Mouse (Mus musculus): Measurements from ENCODE around the gene BC048507. TPM values are rescaled to one million over a fixed set of nuclear protein-coding genes. Genes with fewer than 3 reads are reported as not detected.

The BC048507 gene
- polyA plus RNA-seq, 1 experiment, result not detected

DNA sequence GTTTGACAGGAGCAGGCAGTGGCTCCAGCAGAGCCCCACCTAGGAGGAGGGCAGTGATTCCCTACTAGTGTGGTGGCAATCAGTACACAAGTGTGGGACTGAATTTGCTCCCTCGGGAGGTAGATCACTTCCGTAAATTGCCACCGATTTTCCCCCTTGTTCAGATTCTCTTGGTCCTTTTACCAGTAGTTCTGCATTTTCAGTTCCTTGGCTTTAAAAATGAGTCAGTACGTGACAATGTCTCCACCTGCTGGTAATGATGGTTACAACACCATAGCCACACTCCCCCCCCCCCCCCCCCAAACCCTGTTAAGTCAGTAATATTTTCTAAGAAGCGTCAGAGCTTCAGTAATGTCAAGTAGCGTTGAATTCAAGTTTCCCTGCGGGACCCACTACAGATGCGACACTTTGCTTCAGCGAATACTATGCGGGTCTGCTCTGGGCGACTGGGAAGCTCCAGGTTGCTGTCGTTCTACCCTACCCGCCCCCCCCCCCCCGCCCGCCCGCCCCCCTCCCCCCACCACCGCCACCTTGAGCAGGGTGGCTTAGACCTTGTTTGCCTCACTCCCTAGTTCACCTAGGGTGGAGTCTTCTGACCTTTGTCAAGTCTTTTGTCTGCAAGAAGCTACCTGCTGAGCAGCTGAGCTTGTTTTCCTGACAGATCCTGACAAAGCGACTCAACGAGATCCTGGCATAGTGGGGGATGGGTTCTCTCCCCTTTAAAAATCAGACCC is 18.8 kb upstream of the BC048507 start:
- Histone ChIP-seq H3K27me3 (ENCODE audit: control insufficient read depth, insufficient read depth, low read length, poor library complexity, severe bottlenecking) (no peaks in the 10 kb centered on the region), H3K9ac (ENCODE audit: low read depth, poor library complexity, severe bottlenecking) (peak overlapping the region; percentile 80), H3K27ac (ENCODE audit: insufficient read depth, low read length) (peak overlapping the region; percentile 100), H3K9me3 (replicated peaks; ENCODE audit: control insufficient read depth, insufficient read depth, low read length, poor library complexity, severe bottlenecking) (no peaks in the 10 kb centered on the region), H3K36me3 (ENCODE audit: control insufficient read depth, insufficient read depth, low read length, poor library complexity, severe bottlenecking) (no peaks in the 10 kb centered on the region), H3K4me1 (ENCODE audit: control insufficient read depth, insufficient read depth, low read length) (no peaks in the 10 kb centered on the region), H3K4me3 (ENCODE audit: low read depth, low read length) (peak overlapping the region; percentile 43)
- TF ChIP-seq EP300 (IDR thresholded peaks at IDR 0.05; ENCODE audit: insufficient read depth, low read depth, low read length) (peak; percentile 98), POLR2A (IDR thresholded peaks at IDR 0.05; ENCODE audit: insufficient read depth, low read length) (no peak), CTCF (IDR thresholded peaks at IDR 0.05; ENCODE audit: low read depth, low read length) (no peak)

GRCm38 (mm10) chr13:67844853-67845194 is 18.3 kb upstream of the BC048507 start:
- H3K36me3 ChIP-seq (ENCODE audit: control insufficient read depth, insufficient read depth, low read length, poor library complexity, severe bottlenecking), result no peaks in the 10 kb centered on the region
- H3K4me1 ChIP-seq (ENCODE audit: control insufficient read depth, insufficient read depth, low read length), result no peaks in the 10 kb centered on the region
- peak overlapping the region; percentile 80 for H3K9ac ChIP-seq (ENCODE audit: low read depth, poor library complexity, severe bottlenecking)
- peak overlapping the region; percentile 55 for H3K4me3 ChIP-seq (ENCODE audit: low read depth, low read length)
- TF ChIP-seq CTCF (IDR thresholded peaks at IDR 0.05; ENCODE audit: low read depth, low read length) (no peak), POLR2A (IDR thresholded peaks at IDR 0.05; ENCODE audit: insufficient read depth, low read length) (no peak), EP300 (IDR thresholded peaks at IDR 0.05; ENCODE audit: insufficient read depth, low read depth, low read length) (no peak)
- H3K27me3 ChIP-seq (ENCODE audit: control insufficient read depth, insufficient read depth, low read length, poor library complexity, severe bottlenecking), result no peaks in the 10 kb centered on the region
- H3K9me3 ChIP-seq (replicated peaks; ENCODE audit: control insufficient read depth, insufficient read depth, low read length, poor library complexity, severe bottlenecking), result no peaks in the 10 kb centered on the region
- H3K27ac ChIP-seq (ENCODE audit: insufficient read depth, low read length), result peak overlapping the region; percentile 100

DNA sequence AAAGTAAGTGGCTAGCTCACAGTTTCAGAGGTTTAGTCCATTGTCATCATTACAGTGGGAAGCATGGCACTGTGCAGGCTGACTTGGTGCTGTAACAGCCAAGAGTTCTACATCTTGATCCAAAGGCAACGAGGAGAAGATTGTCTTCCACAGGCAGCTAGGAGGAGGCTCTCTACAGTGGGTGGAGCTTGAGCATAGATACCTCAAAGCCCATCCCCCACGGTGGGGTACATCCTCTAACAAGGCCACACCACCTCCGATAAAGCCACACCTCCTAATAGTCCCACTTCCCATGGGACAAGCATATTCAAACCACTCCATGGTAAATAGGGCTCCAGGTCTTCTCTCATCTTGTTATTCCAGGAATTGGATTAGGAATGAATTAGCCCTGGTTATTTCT is 12.8 kb upstream of the BC048507 start:
- no peak overlapping the region for H3K4me3 ChIP-seq (ENCODE audit: low read depth, low read length)
- H3K27me3 ChIP-seq (ENCODE audit: control insufficient read depth, insufficient read depth, low read length, poor library complexity, severe bottlenecking), result no peaks in the 10 kb centered on the region
- no peaks in the 10 kb centered on the region for H3K9me3 ChIP-seq (replicated peaks; ENCODE audit: control insufficient read depth, insufficient read depth, low read length, poor library complexity, severe bottlenecking)
- TF ChIP-seq CTCF (IDR thresholded peaks at IDR 0.05; ENCODE audit: low read depth, low read length) (no peak), EP300 (IDR thresholded peaks at IDR 0.05; ENCODE audit: insufficient read depth, low read depth, low read length) (no peak), POLR2A (IDR thresholded peaks at IDR 0.05; ENCODE audit: insufficient read depth, low read length) (no peak)
- no peak overlapping the region for H3K27ac ChIP-seq (ENCODE audit: insufficient read depth, low read length)
- H3K36me3 ChIP-seq (ENCODE audit: control insufficient read depth, insufficient read depth, low read length, poor library complexity, severe bottlenecking), result no peaks in the 10 kb centered on the region
- peaks cover 11% of the 10 kb centered on the region for H3K4me1 ChIP-seq (ENCODE audit: control insufficient read depth, insufficient read depth, low read length)
- H3K9ac ChIP-seq (ENCODE audit: low read depth, poor library complexity, severe bottlenecking), result no peak overlapping the region

DNA sequence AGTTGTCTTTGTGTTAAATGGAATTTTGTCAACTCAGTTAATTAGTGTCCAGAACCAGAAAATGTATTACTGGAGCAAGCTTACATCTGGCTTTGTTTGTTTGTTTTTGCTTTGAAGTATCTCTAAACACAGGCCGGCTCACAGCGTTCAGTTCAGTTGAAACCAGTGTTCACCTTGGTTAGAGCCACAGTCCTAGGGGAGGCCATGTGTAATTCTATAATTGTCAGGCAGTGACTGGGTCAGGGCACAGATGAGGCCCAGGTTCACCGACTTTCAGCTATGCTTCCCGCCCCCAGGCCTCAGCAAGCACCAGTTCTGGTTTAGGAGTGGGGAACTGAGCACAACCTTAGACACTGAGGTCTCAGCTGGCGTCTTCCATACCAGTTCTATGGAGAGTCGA is 10.0 kb upstream of the BC048507 start:
- no peak overlapping the region for H3K4me3 ChIP-seq (ENCODE audit: low read depth, low read length)
- no peak for TF ChIP-seq EP300 (IDR thresholded peaks at IDR 0.05; ENCODE audit: insufficient read depth, low read depth, low read length)
- TF ChIP-seq POLR2A (IDR thresholded peaks at IDR 0.05; ENCODE audit: insufficient read depth, low read length), result no peak
- TF ChIP-seq CTCF (IDR thresholded peaks at IDR 0.05; ENCODE audit: low read depth, low read length), result no peak
- no peak overlapping the region for H3K9ac ChIP-seq (ENCODE audit: low read depth, poor library complexity, severe bottlenecking)
- no peak overlapping the region for H3K27ac ChIP-seq (ENCODE audit: insufficient read depth, low read length)
- no peaks in the 10 kb centered on the region for H3K27me3 ChIP-seq (ENCODE audit: control insufficient read depth, insufficient read depth, low read length, poor library complexity, severe bottlenecking)
- no peaks in the 10 kb centered on the region for H3K9me3 ChIP-seq (replicated peaks; ENCODE audit: control insufficient read depth, insufficient read depth, low read length, poor library complexity, severe bottlenecking)
- peaks cover 11% of the 10 kb centered on the region for H3K4me1 ChIP-seq (ENCODE audit: control insufficient read depth, insufficient read depth, low read length)
- H3K36me3 ChIP-seq (ENCODE audit: control insufficient read depth, insufficient read depth, low read length, poor library complexity, severe bottlenecking), result no peaks in the 10 kb centered on the region

GRCm38 (mm10) chr13:67853983-67854382 is 9.1 kb upstream of the BC048507 start:
- Histone ChIP-seq H3K9ac (ENCODE audit: low read depth, poor library complexity, severe bottlenecking) (no peak overlapping the region), H3K36me3 (ENCODE audit: control insufficient read depth, insufficient read depth, low read length, poor library complexity, severe bottlenecking) (no peaks in the 10 kb centered on the region), H3K4me3 (ENCODE audit: low read depth, low read length) (no peak overlapping the region), H3K27ac (ENCODE audit: insufficient read depth, low read length) (no peak overlapping the region), H3K4me1 (ENCODE audit: control insufficient read depth, insufficient read depth, low read length) (peaks cover 11% of the 10 kb centered on the region), H3K27me3 (ENCODE audit: control insufficient read depth, insufficient read depth, low read length, poor library complexity, severe bottlenecking) (no peaks in the 10 kb centered on the region), H3K9me3 (replicated peaks; ENCODE audit: control insufficient read depth, insufficient read depth, low read length, poor library complexity, severe bottlenecking) (no peaks in the 10 kb centered on the region)
- TF ChIP-seq POLR2A (IDR thresholded peaks at IDR 0.05; ENCODE audit: insufficient read depth, low read length) (no peak), EP300 (IDR thresholded peaks at IDR 0.05; ENCODE audit: insufficient read depth, low read depth, low read length) (no peak), CTCF (IDR thresholded peaks at IDR 0.05; ENCODE audit: low read depth, low read length) (no peak)

DNA sequence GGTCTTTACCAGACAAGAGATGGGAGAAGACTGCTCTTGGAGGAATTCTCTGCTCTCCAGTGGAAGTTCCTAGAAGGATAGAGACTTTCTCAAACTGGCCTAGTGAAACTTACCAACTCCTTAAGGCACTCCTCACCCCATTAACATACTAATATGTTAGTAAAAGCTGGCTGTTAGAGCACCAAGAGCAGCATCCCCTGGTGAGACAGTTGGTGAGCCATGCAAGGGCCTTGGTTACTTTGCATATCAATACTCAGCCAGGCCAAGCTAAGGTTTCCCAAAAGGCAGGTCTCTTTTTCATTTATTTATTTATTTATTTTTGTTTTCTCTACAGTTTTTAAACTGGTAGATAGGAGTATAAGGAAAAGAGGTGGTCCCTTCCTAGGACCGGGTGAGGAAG is 5.8 kb upstream of the BC048507 start:
- Histone ChIP-seq H3K36me3 (ENCODE audit: control insufficient read depth, insufficient read depth, low read length, poor library complexity, severe bottlenecking) (no peaks in the 10 kb centered on the region), H3K27me3 (ENCODE audit: control insufficient read depth, insufficient read depth, low read length, poor library complexity, severe bottlenecking) (no peaks in the 10 kb centered on the region), H3K27ac (ENCODE audit: insufficient read depth, low read length) (peak overlapping the region; percentile 81), H3K9ac (ENCODE audit: low read depth, poor library complexity, severe bottlenecking) (no peak overlapping the region), H3K9me3 (replicated peaks; ENCODE audit: control insufficient read depth, insufficient read depth, low read length, poor library complexity, severe bottlenecking) (no peaks in the 10 kb centered on the region), H3K4me3 (ENCODE audit: low read depth, low read length) (no peak overlapping the region), H3K4me1 (ENCODE audit: control insufficient read depth, insufficient read depth, low read length) (peaks cover 11% of the 10 kb centered on the region)
- no peak for TF ChIP-seq CTCF (IDR thresholded peaks at IDR 0.05; ENCODE audit: low read depth, low read length)
- peak; percentile 84 for TF ChIP-seq EP300 (IDR thresholded peaks at IDR 0.05; ENCODE audit: insufficient read depth, low read depth, low read length)
- no peak for TF ChIP-seq POLR2A (IDR thresholded peaks at IDR 0.05; ENCODE audit: insufficient read depth, low read length)

Data from ES-Bruce4 (cell line).